Mouse (Mus musculus): ENCODE measurements around the gene Sh2d3c. TPM values are rescaled to one million over a fixed set of nuclear protein-coding genes. Genes with fewer than 3 reads are reported as not detected.

Gene Sh2d3c
- polyA plus RNA-seq (2012; rRNA removed; ENCODE audit: low replicate concordance) = 70.1 and 122 TPM in 2 replicates

GRCm38 (mm10) chr2:32720681-32721229 is at the start of gene Sh2d3c:
Gene Sh2d3c (plus strand): TSS chr2:32721055.

GRCm38 (mm10) chr2:32704021-32704421 is 16.8 kb upstream of the Sh2d3c start, which contains the start of gene Fpgs:
Gene Fpgs (minus strand): TSS chr2:32704145.

GRCm38 (mm10) chr2:32712934-32713817 is 7.7 kb upstream of the Sh2d3c start, which contains the start of gene Cdk9:
Gene Cdk9 (minus strand): TSS chr2:32713076.

GRCm38 (mm10) chr2:32740916-32741272 is 20.0 kb downstream of the Sh2d3c start, which contains the start of gene 6330409D20Rik:
Gene 6330409D20Rik (minus strand): TSS chr2:32741016.

GRCm38 (mm10) chr2:32757056-32757845 is 36.4 kb downstream of the Sh2d3c start, which contains the start of gene Tor2a:
Gene Tor2a (plus strand): TSS chr2:32757234.

GRCm38 (mm10) chr2:32775359-32776074 is 54.7 kb downstream of the Sh2d3c start, which contains the start of the genes Ttc16 and Ptrh1:
Gene Ttc16 (minus strand): TSS chr2:32775633.
Gene Ptrh1 (plus strand): TSS chr2:32775786.

GRCm38 (mm10) chr2:32784048-32784681 is 63.3 kb downstream of the Sh2d3c start, which contains the start of gene Cfap157:
Gene Cfap157 (minus strand): TSS chr2:32784428.

Other genes starting within 250 kb of the Sh2d3c start
- 32.3 and 66.9 TPM in 2 replicates for gene Fam102a, start 185.7 kb upstream of the Sh2d3c start, polyA plus RNA-seq (2012; rRNA removed; ENCODE audit: low replicate concordance)
- gene Dpm2, start 150.2 kb upstream of the Sh2d3c start, polyA plus RNA-seq (2012; rRNA removed; ENCODE audit: low replicate concordance) = 127 and 170 TPM in 2 replicates
- 0.20 TPM in 1 of 2 replicates, not detected in the other for gene Pip5kl1, start 146.3 kb upstream of the Sh2d3c start, polyA plus RNA-seq (2012; rRNA removed; ENCODE audit: low replicate concordance)
- not detected in 2 replicates for gene 9430097D07Rik, start 145.4 kb upstream of the Sh2d3c start, polyA plus RNA-seq (2012; rRNA removed; ENCODE audit: low replicate concordance)
- gene St6galnac4, start 134.0 kb upstream of the Sh2d3c start, polyA plus RNA-seq (2012; rRNA removed; ENCODE audit: low replicate concordance) = 28.7 and 39.7 TPM in 2 replicates
- 69.1 and 77.3 TPM in 2 replicates for gene St6galnac6, start 121.3 kb upstream of the Sh2d3c start, polyA plus RNA-seq (2012; rRNA removed; ENCODE audit: low replicate concordance)
- gene Ak1, start 99.3 kb upstream of the Sh2d3c start, polyA plus RNA-seq (2012; rRNA removed; ENCODE audit: low replicate concordance) = 13.3 and 257 TPM in 2 replicates
- 204 and 247 TPM in 2 replicates for gene Eng, start 74.5 kb upstream of the Sh2d3c start, polyA plus RNA-seq (2012; rRNA removed; ENCODE audit: low replicate concordance)
- 58.6 and 75.4 TPM in 2 replicates for gene Fpgs, start 16.9 kb upstream of the Sh2d3c start, polyA plus RNA-seq (2012; rRNA removed; ENCODE audit: low replicate concordance)
- 122 and 141 TPM in 2 replicates for gene Cdk9, start 8.0 kb upstream of the Sh2d3c start, polyA plus RNA-seq (2012; rRNA removed; ENCODE audit: low replicate concordance)
- gene 6330409D20Rik, start 20.0 kb downstream of the Sh2d3c start, polyA plus RNA-seq (2012; rRNA removed; ENCODE audit: low replicate concordance) = not detected in 2 replicates
- 65.6 and 109 TPM in 2 replicates for gene Tor2a, start 36.2 kb downstream of the Sh2d3c start, polyA plus RNA-seq (2012; rRNA removed; ENCODE audit: low replicate concordance)
- gene Ttc16, start 54.6 kb downstream of the Sh2d3c start, polyA plus RNA-seq (2012; rRNA removed; ENCODE audit: low replicate concordance) = 0.42 and 0.70 TPM in 2 replicates
- gene Ptrh1, start 54.7 kb downstream of the Sh2d3c start, polyA plus RNA-seq (2012; rRNA removed; ENCODE audit: low replicate concordance) = 7.6 and 8.0 TPM in 2 replicates
- gene Cfap157, start 63.4 kb downstream of the Sh2d3c start, polyA plus RNA-seq (2012; rRNA removed; ENCODE audit: low replicate concordance) = not detected in 2 replicates
- gene Stxbp1, start 126.2 kb downstream of the Sh2d3c start, polyA plus RNA-seq (2012; rRNA removed; ENCODE audit: low replicate concordance) = 10.2 and 13.6 TPM in 2 replicates
- 49.6 and 59.0 TPM in 2 replicates for gene Fam129b, start 155.1 kb downstream of the Sh2d3c start, polyA plus RNA-seq (2012; rRNA removed; ENCODE audit: low replicate concordance)
- gene Rpl12, start 240.5 kb downstream of the Sh2d3c start, polyA plus RNA-seq (2012; rRNA removed; ENCODE audit: low replicate concordance) = 293 and 419 TPM in 2 replicates
- 18.9 and 26.2 TPM in 2 replicates for gene Lrsam1, start 240.6 kb downstream of the Sh2d3c start, polyA plus RNA-seq (2012; rRNA removed; ENCODE audit: low replicate concordance)